Mouse (Mus musculus) ES-Bruce4 (cell line): ENCODE measurements at regions not wholly inside any gene's neighbourhood (a gene's known extent, or its start where the extent isn't known, plus 50 kb on each side); places are given as distances from the start of the nearest gene placed in this dataset.

Source experiments
- H3K27ac ChIP-seq: 2 replicates; pipeline ENCODE4 v1.5.1; 2012; ENCODE audit warnings: low read length, inconsistent platforms; ENCODE audit not compliant: insufficient read depth
- H3K27me3 ChIP-seq: 2 replicates; pipeline ENCODE4 v1.6.1; 2012; ENCODE audit warnings: mild to moderate bottlenecking, low read length, inconsistent platforms; ENCODE audit not compliant: control insufficient read depth, poor library complexity, insufficient read depth, severe bottlenecking
- H3K36me3 ChIP-seq: 2 replicates; pipeline ENCODE4 v1.6.1; 2012; ENCODE audit warnings: inconsistent platforms, mild to moderate bottlenecking, low read length, moderate library complexity; ENCODE audit not compliant: control insufficient read depth, poor library complexity, insufficient read depth, severe bottlenecking
- H3K4me1 ChIP-seq: one replicate; pipeline ENCODE4 v1.8.1; 2011; ENCODE audit warnings: low read length; ENCODE audit not compliant: control insufficient read depth, insufficient read depth
- H3K4me3 ChIP-seq: 2 replicates; pipeline ENCODE4 v1.5.1; 2011; ENCODE audit warnings: low read depth, mild to moderate bottlenecking, low read length
- H3K9ac ChIP-seq: 2 replicates; pipeline ENCODE4 v1.6.1; 2012; ENCODE audit warnings: low read depth, mild to moderate bottlenecking, inconsistent platforms; ENCODE audit not compliant: poor library complexity, severe bottlenecking
- H3K9me3 ChIP-seq: replicated peaks from 2 replicates; pipeline ENCODE4 v1.6.1; 2012; ENCODE audit warnings: mild to moderate bottlenecking, low read length, inconsistent platforms; ENCODE audit not compliant: control insufficient read depth, poor library complexity, insufficient read depth, severe bottlenecking
- CTCF ChIP-seq: IDR thresholded peaks from one replicate; pipeline ENCODE4 v1.8.1; 2011; ENCODE audit warnings: low read depth, low read length
- EP300 ChIP-seq: IDR thresholded peaks from 2 replicates; pipeline ENCODE4 v1.6.1; 2011; ENCODE audit warnings: low read depth, low read length; ENCODE audit not compliant: insufficient read depth
- POLR2A ChIP-seq: IDR thresholded peaks from one replicate; pipeline ENCODE4 v1.8.1; 2011; ENCODE audit warnings: low read length; ENCODE audit not compliant: insufficient read depth

GRCm38 (mm10) chr15:61656951-61657350, 734.1 kb upstream of the A1bg start:
- H3K9ac ChIP-seq, result no peak overlapping the region
- H3K4me1 ChIP-seq, result no peaks in the 10 kb centered on the region
- H3K9me3 ChIP-seq, result no peaks in the 10 kb centered on the region
- H3K4me3 ChIP-seq, result no peak overlapping the region
- TF ChIP-seq POLR2A, result no peak
- no peak for TF ChIP-seq EP300
- no peak for TF ChIP-seq CTCF
- no peaks in the 10 kb centered on the region for H3K27me3 ChIP-seq
- no peaks in the 10 kb centered on the region for H3K36me3 ChIP-seq
- H3K27ac ChIP-seq, result no peak overlapping the region

DNA sequence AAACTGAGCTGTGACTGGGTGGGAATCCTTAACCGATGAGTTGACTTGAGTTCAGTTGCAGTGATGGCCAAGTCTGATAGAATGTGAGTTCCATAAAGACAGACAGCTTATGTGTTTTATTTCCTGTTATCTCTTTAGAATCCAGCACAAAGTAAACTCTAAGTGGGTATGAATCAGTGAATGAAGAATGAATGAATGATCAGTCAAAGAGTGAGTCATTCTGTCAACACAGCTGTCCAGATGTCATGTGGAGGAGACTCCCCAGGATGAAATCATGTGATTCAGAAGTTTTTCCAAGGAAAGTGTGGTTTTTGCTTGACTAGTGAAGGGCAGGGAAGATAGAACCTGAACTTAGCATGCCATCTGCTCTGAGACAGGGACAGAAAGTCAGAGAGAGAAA, 732.0 kb upstream of the A1bg start:
- no peak overlapping the region for H3K27ac ChIP-seq
- TF ChIP-seq POLR2A (no peak), EP300 (no peak), CTCF (no peak)
- no peaks in the 10 kb centered on the region for H3K9me3 ChIP-seq
- no peaks in the 10 kb centered on the region for H3K4me1 ChIP-seq
- H3K27me3 ChIP-seq, result no peaks in the 10 kb centered on the region
- no peak overlapping the region for H3K9ac ChIP-seq
- H3K4me3 ChIP-seq, result no peak overlapping the region
- H3K36me3 ChIP-seq, result no peaks in the 10 kb centered on the region

DNA sequence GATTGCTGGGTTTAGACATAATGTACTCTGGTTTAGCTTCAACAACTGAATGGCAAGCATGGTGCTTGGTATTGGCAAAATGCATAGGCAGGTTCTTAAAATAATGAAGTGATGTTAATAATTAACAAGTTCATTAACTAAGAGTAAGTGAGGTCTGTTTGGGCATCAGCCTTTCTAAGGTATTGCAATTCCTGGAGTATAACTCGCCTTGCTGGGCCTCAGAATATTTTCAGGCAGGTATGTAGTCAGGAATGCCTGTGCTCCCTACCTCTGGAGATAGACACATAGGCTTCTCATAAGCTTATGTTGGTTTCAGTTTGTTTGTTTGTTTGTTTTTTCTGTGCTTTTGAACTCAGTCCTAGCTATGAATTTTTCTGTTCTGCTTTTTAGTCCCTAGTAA, 731.0 kb upstream of the A1bg start:
- Histone ChIP-seq H3K9me3 (no peaks in the 10 kb centered on the region), H3K36me3 (no peaks in the 10 kb centered on the region), H3K4me1 (no peaks in the 10 kb centered on the region), H3K27me3 (no peaks in the 10 kb centered on the region), H3K9ac (no peak overlapping the region), H3K27ac (no peak overlapping the region), H3K4me3 (no peak overlapping the region)
- no peak for TF ChIP-seq EP300
- no peak for TF ChIP-seq POLR2A
- TF ChIP-seq CTCF, result no peak

- no peaks in the 10 kb centered on the region for H3K36me3 ChIP-seq
- no peaks in the 10 kb centered on the region for H3K27me3 ChIP-seq
- no peak overlapping the region for H3K4me3 ChIP-seq
- H3K9ac ChIP-seq, result no peak overlapping the region
- H3K4me1 ChIP-seq, result no peaks in the 10 kb centered on the region
- 0 out of 2 replicates have a peak, but pooled peaks cover 3% of the 10 kb centered on the region for H3K9me3 ChIP-seq
- TF ChIP-seq POLR2A (no peak), CTCF (no peak), EP300 (no peak)
- H3K27ac ChIP-seq, result no peak overlapping the region
Observed at GRCm38 (mm10) chr15:61618638-61619500, 696.1 kb upstream of the A1bg start.

- Histone ChIP-seq H3K36me3 (no peaks in the 10 kb centered on the region), H3K27ac (no peak overlapping the region), H3K9me3 (no peaks in the 10 kb centered on the region), H3K9ac (no peak overlapping the region), H3K4me3 (no peak overlapping the region), H3K27me3 (no peaks in the 10 kb centered on the region), H3K4me1 (no peaks in the 10 kb centered on the region)
- TF ChIP-seq CTCF, result no peak
- no peak for TF ChIP-seq EP300
- TF ChIP-seq POLR2A, result no peak
Observed at GRCm38 (mm10) chr15:61610662-61611061, 687.9 kb upstream of the A1bg start.

DNA sequence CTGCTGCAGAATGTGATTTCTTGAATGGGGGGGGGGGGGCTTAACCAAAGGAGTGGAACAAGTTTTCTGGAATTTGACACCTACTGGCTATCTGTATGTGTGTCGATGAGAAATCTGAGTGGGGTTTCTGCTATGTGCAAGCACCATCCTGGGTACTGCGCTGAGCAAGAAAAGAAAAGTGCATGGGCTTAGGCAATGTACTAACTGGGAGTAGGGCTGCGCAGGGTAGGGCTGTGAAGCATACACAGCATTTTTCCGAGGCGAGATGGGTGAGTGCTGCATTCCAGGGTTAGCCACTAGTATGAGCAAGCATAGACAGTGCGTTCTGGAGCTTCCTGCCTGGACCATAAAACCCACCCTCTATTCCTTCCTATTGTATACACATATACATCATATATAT, 686.8 kb upstream of the A1bg start:
- Histone ChIP-seq H3K9ac (no peak overlapping the region), H3K27ac (no peak overlapping the region), H3K9me3 (no peaks in the 10 kb centered on the region), H3K27me3 (no peaks in the 10 kb centered on the region), H3K36me3 (no peaks in the 10 kb centered on the region), H3K4me1 (no peaks in the 10 kb centered on the region), H3K4me3 (no peak overlapping the region)
- TF ChIP-seq CTCF (no peak), POLR2A (no peak), EP300 (no peak)
